Mouse (Mus musculus) CD4-positive helper T cell, adult 2 months (primary cell): ENCODE data around the gene Shd.
"Not testable (repeated sequence)": the region's sequence is repeated elsewhere in the genome, so short reads cannot be mapped to it uniquely, and the experiment has no call there.

Experiments used
- DNase-seq: peaks from one replicate; pipeline ENCODE4 v3.0.0-alpha.2; 2012; ENCODE audit warnings: low read depth, missing footprints, low spot score

Gene Shd

DNA sequence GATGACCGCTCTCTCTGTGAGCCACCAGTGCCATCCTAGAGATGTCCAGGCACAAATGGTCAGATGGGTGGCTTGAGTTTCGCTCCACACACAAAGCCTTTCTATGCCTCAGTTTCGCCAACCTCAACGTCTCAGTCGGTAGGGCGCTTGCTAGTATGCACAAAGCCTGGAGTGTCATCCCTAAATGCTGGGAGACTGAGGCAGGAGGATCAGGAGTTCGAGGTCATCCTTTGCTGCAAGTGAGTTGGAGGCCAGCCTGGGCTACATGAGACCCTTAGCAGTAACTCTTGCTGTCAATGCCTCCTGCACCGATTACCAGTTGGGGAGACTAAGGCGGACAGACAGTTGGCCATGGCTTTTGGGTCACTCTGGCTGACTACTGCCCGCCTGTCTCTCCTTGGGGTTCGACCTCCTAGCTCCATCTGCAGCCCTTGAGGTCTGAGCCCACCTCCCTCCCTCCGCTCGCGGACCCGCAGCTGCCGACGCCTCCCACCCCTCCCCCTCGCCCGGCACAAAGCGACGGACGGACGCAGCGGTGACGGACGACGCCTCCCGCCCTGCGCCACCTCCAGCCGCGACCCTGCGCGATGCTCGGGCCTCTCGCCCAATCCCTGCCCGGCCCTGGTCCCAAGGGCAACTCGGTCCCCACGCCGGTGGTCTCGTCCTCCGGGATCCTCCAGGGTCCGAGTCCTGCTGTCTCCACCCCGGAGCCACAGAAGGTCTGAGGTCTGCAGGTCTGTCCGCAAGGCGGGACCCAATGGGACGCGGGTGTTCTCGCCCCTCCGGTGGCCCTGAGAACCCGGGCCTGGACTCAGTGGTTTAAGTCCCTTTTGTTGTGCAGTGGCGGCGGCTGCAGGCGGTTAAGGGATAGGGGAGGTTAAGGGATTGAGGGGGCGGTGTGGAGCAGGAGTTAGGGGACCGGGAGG is at the start of gene Shd:
Shd (plus strand) TSS at position 502 of the 926 bp plus-strand sequence.
- DNase-seq, result no peak

GRCm38 (mm10) chr17:55931553-55932502 is 38.4 kb upstream of the Shd start:
- peak; percentile 75 for DNase-seq

DNA sequence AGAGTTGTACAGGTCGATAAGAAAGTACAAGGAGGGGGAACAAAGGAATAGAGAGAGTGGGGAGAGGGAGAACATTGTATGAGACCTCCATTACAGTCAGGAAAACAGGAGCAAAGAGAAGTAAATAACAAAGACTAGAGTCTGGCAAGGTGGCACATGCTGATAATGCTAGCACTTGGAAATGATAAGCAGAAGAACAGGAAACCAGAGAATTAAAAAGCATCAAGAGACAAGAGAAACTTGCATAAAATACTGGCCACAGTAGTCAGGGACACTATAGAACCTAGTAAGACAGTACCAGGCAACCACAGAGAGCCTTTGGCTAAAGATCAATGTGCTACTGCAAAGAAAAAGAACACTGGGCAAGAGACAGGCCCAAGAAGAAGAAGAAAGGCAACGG is 37.6 kb upstream of the Shd start:
- DNase-seq, result no peak

DNA sequence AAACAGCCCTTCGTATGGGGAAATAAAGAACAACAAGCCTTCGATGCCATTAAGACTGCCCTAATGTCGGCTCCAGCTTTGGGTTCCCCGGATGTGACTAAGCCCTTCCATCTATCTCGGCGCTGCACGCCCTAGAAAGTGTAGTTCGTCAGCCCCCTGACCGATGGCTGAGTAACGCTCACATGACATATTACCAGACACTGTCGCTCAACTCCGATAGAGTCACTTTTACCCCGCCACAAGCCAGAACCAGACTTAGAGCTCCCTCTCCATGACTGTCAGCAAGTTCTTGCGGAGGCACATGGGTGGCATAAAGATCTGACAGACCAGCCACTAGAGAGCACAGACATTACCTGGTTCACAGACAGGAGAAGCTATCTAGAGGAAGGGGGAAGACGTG is 37.1 kb upstream of the Shd start:
- no peak for DNase-seq

DNA sequence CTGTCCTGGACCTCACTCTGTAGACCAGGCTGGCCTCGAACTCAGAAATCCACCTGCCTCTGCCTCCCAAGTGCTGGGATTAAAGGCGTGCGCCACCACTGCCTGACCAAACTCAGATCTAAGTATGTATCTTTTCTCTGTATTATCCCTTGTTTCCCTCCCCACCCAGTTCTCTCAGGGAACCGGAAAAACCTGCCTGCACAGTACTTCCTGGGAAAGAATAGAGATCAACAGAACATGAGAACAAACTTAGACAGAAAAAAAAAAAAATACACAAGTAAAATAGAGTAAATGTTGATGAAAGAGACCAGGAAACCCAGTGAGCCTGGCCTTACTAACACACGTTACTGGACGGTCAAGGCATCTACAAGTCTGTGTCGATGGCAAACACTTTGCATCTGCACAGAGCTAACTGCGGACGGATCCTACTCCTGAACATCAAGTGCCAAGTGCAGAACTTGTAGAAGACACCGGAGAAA is 25.8 kb upstream of the Shd start:
- DNase-seq, result not testable (repeated sequence)

DNA sequence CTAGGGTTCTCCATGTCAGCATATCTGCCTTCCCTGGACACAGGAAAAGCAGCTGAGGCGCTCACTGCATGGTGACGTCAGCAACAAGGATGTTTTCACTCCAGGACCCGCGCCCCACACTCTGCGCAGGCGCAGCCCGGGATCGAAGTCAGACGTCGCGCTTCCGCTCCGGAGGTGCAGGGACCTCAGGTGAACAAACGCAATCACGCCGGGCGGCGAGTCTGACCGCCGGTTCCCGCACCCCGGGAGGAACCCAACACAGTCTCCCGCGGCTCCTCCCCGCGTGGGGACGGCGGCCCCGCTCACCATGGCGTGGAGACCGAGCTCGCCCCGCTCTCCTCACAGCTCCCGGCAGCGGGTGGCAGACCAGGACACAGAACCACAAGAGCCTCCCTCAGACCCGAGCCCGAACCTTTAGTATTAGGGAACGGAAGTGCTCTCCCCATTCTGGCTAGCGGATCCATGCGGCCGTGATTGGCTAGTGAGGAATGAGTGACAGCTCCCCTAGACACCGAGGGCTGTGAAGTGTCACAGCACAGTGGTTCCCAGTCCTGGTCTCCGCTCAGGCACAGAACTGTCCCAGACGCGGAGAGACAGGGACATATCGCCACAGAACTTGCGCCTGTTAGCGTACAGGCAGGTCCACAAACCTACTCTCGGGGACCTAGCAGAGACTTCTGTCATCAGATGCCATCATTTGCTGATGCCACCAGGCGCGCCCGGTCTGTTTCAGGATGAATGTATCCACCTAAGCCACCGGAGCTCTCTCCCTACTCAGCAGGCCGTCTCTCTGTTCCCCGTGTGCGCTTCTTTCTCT is 25.2 kb upstream of the Shd start:
- DNase-seq, result peak; percentile 84

DNA sequence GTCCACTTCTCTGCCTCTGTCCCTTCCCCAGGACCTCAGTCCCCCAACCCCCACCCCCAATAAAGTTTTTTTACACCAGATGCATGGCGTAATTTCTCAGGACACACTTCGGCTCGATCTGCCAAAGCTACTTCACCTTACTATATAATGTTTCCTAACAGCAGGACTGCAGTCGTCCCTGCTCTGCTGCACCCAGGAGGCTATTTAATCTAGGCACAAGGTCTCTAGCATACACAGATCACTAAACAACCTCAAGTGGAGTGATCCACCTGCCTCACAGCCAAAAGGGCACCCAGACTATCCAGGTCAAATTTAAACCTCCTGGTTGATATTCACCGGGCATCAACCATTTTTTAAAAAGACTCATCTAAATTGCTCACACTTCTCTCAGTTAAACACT is 24.6 kb upstream of the Shd start:
- no peak for DNase-seq

DNA sequence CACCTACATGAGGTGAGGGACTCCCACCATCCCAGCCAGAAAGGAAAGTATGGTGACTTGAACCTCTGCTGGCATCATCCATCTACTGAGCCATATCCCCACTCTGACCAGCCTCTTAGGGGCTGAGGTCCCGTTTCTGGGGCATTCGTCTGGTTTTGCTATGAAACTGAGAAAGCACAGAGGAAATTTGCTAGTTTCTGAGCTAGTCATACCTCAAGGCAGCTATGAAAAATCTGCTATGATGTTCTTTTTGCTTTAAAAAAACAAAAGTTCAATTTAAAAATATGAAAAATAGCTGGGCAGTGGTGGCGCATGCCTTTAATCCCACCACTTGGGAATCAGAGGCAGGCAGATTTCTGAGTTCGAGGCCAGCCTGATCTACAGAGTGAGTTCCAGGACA is 21.6 kb upstream of the Shd start:
- DNase-seq, result no peak

DNA sequence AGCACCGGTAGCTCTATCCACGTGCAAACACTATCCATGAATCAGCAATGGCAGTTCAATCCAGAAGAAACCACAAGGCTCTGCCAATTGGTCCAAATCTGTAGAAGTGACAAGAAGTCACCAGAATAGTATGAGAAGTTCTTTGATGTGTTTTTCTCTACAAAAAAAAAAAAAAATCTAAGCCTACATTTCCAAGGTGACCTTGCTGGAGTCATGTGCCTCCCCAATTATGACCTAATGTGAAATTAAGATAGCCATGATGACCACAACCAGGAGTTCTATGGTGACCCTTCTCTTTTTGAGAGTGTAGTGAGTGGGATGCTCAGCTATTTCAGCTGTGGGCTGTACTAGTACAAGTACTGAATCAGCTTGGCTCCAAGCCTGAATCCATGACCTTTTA is 20.9 kb upstream of the Shd start, which contains the start of gene Zfp119b:
Zfp119b (minus strand) TSS at position 101 of the 400 bp plus-strand sequence.
- DNase-seq, result no peak

GRCm38 (mm10) chr17:55950601-55951000 is 19.7 kb upstream of the Shd start:
- no peak for DNase-seq

DNA sequence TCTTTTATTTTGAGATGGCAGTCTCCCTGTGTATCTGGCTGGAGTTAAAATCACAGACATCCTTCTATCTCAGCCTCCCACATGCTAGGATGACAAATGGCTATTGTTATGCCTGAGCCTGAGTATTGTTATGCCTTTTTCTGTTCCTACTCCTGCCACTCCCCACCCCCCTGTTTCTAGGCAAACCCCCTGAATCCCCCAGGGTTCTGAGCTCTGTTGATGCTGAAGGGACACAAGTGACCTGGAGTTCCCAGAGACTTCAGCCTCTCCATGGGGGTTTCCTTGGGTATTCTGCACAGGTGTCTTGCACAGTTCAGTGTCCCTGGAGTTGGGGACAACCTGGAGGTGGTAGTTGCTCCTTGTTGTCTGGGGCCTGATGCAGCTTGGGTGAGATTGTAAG is 18.2 kb upstream of the Shd start:
- DNase-seq, result no peak

DNA sequence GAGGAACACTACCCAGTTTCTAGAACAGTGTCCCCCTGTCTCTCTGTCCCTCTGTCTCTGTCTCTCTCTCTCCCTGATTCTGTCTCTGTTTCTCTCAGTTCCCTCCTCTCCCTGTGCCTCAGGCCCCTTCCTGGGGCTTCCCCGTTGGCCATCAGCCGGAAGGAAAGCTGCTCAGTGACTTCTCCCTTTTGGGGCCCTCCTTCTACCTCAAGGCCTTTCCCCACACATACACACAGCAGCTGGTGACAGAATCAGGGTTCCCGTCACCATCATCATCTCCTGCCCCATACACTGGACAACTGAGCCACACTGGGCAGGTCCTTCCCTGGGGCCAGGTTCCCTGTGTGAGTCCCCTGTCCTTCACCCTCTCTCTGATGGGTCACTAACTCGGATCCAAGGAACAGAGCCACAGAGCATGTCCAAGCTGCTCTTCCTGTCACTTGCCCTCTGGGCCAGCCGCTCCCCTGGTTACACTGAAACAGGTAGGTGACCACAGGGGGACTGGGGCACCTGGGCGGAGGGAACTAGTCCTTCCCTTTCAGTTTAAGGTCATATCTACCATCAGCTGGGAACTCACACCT is 17.7 kb upstream of the Shd start, which contains the start of gene Ebi3:
Ebi3 (plus strand) TSS at position 194 of the 581 bp plus-strand sequence.
- no peak for DNase-seq

- no peak for DNase-seq
Measured at GRCm38 (mm10) chr17:55953751-55954150, 16.5 kb upstream of the Shd start.

GRCm38 (mm10) chr17:55954229-55954628 is 16.0 kb upstream of the Shd start:
- no peak for DNase-seq

DNA sequence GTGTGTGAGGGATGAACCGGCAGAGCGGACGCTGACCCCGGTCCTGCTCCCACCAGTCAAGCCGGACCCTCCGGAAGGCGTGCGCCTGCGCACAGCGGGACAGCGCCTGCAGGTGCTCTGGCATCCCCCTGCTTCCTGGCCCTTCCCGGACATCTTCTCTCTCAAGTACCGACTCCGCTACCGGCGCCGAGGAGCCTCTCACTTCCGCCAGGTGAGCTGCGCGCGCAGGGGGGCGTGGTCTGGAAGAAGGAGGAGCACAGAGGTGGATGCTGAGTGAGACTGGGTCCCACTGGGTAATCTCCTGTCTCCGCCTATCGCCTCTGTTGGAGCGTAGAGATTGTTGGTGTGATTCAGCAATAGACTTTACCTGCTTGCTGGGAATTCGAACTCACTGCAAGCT is 14.1 kb upstream of the Shd start:
- no peak for DNase-seq

- DNase-seq, result no peak
Measured at GRCm38 (mm10) chr17:55956591-55956990, 13.7 kb upstream of the Shd start.

GRCm38 (mm10) chr17:55957168-55957567 is 13.1 kb upstream of the Shd start:
- peak; percentile 73 for DNase-seq

DNA sequence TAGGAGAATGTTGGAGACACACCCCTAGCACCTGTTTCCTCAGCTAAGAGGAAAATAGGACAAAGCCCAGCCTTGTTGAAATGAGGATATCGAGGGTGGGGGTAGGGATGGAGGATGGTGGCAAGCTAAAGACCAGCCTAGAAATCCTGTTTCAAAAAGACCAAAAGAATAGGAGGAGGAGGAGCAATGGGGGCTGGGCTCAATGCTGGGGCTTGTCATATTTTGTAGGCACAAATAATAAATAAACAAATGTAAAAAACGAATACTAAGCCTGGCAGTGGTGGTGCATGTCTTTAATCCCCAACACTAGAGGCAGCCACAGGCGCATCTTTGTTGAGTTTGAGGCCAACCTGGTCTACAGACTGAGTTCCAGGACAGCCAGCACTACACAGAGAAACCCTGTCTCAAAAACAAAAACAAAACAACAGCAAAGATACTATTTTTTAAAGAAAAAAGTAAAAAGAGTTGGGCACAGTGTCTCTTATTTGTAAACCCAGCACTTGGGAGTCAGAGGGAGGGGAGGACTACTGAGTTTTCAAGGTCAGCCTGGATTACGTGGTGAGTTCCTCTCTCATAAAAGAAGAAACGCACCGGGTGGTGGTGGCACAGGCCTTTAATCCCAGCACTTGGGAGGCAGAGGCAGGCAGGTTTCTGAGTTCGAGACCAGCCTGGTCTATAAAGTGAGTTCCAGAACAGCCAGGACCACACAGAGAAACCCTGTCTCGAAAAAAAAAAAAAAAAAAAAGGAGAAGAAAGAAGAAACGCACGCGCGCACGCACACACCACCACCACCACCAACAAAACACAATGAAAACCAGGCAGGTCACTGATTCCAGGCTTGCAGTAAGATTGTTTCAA is 12.3 kb upstream of the Shd start:
- DNase-seq, result no peak

GRCm38 (mm10) chr17:55958584-55958886 is 11.7 kb upstream of the Shd start:
- DNase-seq, result no peak
